Mouse (Mus musculus): ENCODE data around the gene Rpl36a. TPM values are rescaled to one million over a fixed set of nuclear protein-coding genes. Genes with fewer than 3 reads are reported as not detected.
"Not testable (repeated sequence)": the region's sequence is repeated elsewhere in the genome, so short reads cannot be mapped to it uniquely, and the experiment has no call there.

Rpl36a gene
- 100 to 1,000 TPM in 1 of 2 experiments, 10 to 100 TPM in 1; 95.2 to 110 TPM for total RNA-seq (2021)
- 96.5 and 124 TPM in 2 replicates for polyA plus RNA-seq (2012; rRNA removed)
- long read RNA-seq, transcript Rpl36a-201 (5 exons, 483 nt), result major isoform, 63 of 67 reads
- long read RNA-seq, partial matches to known transcripts, result 1 of 67 reads
- long read RNA-seq, other reads (novel, unspliced or antisense), result 0 of 67 reads

DNA sequence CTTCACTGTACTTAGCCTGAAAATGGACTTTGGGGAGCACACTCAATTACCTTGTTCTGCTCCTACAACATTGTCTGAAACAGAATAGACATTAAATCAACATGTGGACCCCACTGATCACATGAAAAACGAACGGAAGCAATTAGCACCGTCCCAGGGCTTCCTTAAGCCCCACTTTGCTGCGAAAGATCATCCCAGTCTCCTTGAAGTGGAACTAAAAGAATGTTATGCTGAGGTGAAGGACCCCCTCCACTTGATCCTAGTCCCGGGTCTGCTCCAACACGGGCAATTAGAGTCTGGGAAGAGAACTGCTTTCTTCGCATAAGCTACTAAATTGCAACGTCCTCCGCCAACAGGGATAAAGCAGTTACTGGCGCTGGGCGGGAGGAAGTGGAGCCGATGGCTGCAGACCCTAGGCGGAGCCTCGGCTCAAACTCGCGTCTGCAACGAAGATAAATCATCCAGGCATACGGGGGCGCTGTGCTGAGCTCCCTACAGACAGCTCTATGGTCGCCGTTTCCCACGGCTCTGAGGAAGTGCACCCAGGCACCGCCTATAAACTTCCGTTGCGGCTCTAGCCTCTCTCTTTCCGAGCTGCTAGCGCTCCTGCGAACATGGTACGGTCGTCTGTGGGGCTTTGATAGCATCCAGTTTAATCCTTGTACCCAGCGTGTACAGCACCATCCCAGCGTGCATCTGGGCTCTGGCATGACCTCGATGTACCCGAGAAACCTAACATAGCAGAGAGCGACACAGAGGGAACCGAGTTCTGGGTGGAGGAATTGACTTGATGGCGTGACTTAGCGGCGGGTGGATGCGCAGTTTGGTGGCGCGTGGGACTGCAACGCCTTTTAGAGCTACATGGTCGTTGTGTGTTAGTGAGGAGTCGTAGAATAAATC is at the start of gene Rpl36a:
TSS of gene Rpl36a (plus strand) at position 552 of the 900 bp plus-strand sequence.
- peak; percentile 88 for TF ChIP-seq CTCF (IDR thresholded peaks at IDR 0.05)
- no peak; the same call in 1 of the 2 replicates for TF ChIP-seq EP300 (IDR thresholded peaks at IDR 0.05; ENCODE audit: insufficient read depth, low read depth, low read length)
- peak; percentile 99 for TF ChIP-seq POLR2A (IDR thresholded peaks at IDR 0.05; ENCODE audit: insufficient read depth, low read depth, low read length)
- peak; percentile 91 for DNase-seq
- Histone ChIP-seq H3K9ac (ENCODE audit: low read depth, low read length) (peak within 1 kb of the TSS; percentile 76), H3K4me3 (peak within 1 kb of the TSS; percentile 59), H3K79me2 (replicated peaks; ENCODE audit: control insufficient read depth, insufficient read depth, low read length) (no peaks in the 10 kb centered on the region), H3K27me3 (ENCODE audit: control insufficient read depth, insufficient read depth, low read length) (no peaks in the 10 kb centered on the region), H3K4me1 (ENCODE audit: control insufficient read depth, insufficient read depth, low read length) (no peaks in the 10 kb centered on the region), H3K27ac (peak within 1 kb of the TSS; percentile 80), H3K36me3 (ENCODE audit: control insufficient read depth, insufficient read depth, low read length) (no peaks in the 10 kb centered on the region)
- intact Hi-C loops (cut with DNase I), result loop anchor here (2.0 to 5.0 kb wide), 2 partner anchors 15 to 43 kb away; partner anchors contain the start of genes Gla, Hnrnph2 and Timm8a1
- 18% methylated on average over 45 of the region's 45 CpGs for WGBS

DNA sequence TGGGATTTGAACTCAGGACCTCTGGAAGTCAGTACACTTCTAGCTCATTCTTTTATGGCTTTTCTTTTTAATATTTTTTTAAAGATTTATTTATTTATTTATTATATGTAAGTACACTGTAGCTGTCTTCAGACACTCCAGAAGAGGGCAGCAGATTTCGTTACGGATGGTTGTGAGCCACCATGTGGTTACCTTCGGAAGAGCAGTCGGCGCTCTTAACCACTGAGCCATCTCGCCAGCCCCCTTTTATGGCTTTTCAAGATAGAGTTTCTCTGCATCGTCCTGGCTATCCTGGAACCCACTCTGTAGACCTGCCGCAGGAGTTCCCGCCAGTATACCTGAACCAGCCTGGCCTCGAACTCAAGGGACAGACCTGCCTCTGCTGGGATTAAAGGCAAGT is 45.7 kb upstream of the Rpl36a start:
- H3K79me2 ChIP-seq (replicated peaks; ENCODE audit: control insufficient read depth, insufficient read depth, low read length); H3K36me3 ChIP-seq (ENCODE audit: control insufficient read depth, insufficient read depth, low read length); H3K27ac ChIP-seq; H3K4me3 ChIP-seq; H3K9ac ChIP-seq (ENCODE audit: low read depth, low read length); H3K27me3 ChIP-seq (ENCODE audit: control insufficient read depth, insufficient read depth, low read length); H3K4me1 ChIP-seq (ENCODE audit: control insufficient read depth, insufficient read depth, low read length); DNase-seq: not testable (repeated sequence)
- peak; percentile 62 for TF ChIP-seq CTCF (IDR thresholded peaks at IDR 0.05)
- intact Hi-C loops (cut with DNase I), result loop anchor here (5.0 kb wide), 2 partner anchors 48 to 232 kb away; partner anchors contain the start of genes Cenpi and Rpl36a
- WGBS, result 84% methylated on average over 10 of the region's 10 CpGs

DNA sequence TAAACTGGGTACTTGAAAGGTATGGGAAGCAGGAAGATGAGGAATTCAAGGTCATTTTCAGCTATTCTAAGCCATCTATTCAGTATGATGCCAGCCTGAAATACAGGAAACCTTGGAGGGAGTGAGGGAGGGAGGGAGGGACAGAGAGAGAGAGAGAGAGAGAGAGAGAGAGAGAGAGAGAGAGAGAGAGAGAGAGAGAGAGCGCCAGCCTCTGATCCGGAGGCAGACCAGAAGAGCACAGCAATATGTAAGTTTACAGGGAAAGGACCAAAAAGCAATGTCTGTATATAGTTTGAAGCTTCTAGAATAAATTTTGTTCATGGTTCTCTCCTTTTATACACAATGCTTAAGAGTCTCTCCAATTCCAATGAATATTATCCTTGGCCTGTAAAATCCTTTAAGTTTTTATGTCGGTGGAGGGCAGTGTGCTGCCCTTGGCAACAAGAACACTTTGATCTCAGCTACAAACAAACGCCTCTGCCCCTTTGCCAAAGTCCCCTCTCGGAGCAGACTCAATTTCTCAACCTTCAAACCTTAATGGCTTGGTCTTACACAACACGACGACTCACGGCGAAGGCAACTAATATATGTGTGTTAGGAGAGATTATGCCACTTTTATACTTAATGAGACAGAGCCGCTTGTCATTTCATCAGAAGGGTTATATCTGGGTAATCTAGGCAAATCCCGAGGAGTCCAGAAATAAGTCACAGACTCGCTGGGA is 44.9 kb upstream of the Rpl36a start:
- TF ChIP-seq CTCF (IDR thresholded peaks at IDR 0.05) (no peak), POLR2A (IDR thresholded peaks at IDR 0.05; ENCODE audit: insufficient read depth, low read depth, low read length) (no peak), EP300 (IDR thresholded peaks at IDR 0.05; ENCODE audit: insufficient read depth, low read depth, low read length) (no peak)
- H3K27ac ChIP-seq, result peak overlapping the region; percentile 92
- intact Hi-C loops (cut with DNase I), result loop anchor here (5.0 kb wide), 2 partner anchors 47 to 233 kb away; partner anchors contain the start of genes Cenpi and Rpl36a
- H3K27me3 ChIP-seq (ENCODE audit: control insufficient read depth, insufficient read depth, low read length), result no peaks in the 10 kb centered on the region
- no peaks in the 10 kb centered on the region for H3K4me1 ChIP-seq (ENCODE audit: control insufficient read depth, insufficient read depth, low read length)
- H3K9ac ChIP-seq (ENCODE audit: low read depth, low read length), result peak overlapping the region; percentile 77
- H3K79me2 ChIP-seq (replicated peaks; ENCODE audit: control insufficient read depth, insufficient read depth, low read length), result no peaks in the 10 kb centered on the region
- peak in 1 of 2 experiments; percentile 1 for DNase-seq
- H3K36me3 ChIP-seq (ENCODE audit: control insufficient read depth, insufficient read depth, low read length), result no peaks in the 10 kb centered on the region
- peak overlapping the region; percentile 58 for H3K4me3 ChIP-seq
- WGBS, result 21% methylated on average over 12 of the region's 12 CpGs

DNA sequence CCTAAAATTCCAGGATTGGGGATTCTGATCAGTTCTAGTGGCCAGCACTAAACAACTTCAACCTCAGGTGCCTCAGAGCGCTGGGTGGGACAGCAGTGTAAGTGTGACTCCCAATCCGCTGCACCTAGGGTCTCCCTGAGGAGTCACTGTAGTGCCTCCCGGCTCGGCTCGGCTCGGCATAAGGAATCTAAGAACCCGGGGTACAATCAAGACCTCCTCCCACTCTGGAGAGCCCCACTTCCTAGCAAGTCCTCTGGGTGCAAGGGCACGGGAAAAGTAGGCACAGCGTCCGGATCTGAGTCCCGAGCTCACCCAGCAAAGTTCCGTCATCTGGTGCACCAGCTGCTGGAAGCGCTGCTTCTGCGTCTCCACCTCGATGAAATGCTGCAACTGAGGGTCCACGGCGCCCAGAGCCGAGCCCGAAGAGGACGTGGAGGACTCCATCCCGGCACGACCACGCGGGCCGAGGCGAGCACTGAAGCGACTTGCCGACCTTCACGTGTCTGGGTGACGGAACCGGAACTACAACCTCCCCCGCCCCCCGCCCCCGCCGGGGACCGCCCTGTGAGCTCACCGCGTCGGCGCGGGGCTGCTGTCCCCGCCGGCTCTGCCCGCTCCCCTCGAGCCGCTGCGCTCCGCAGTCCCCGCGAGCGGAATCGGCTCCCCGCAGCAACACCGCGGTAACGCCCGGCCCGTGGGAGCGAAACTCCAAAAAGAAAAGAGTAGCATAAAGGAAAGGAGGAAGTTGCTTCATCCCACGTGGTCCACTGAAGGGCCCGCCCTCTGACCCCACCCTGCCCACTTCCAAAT is 44.1 kb upstream of the Rpl36a start, which contains the start of gene Timm8a1:
TSS of gene Timm8a1 (minus strand) at position 721 of the 810 bp plus-strand sequence.
- Histone ChIP-seq H3K27me3 (ENCODE audit: control insufficient read depth, insufficient read depth, low read length) (no peaks in the 10 kb centered on the region), H3K4me1 (ENCODE audit: control insufficient read depth, insufficient read depth, low read length) (no peaks in the 10 kb centered on the region), H3K27ac (peak within 1 kb of the TSS; percentile 92), H3K9ac (ENCODE audit: low read depth, low read length) (peak within 1 kb of the TSS; percentile 98), H3K79me2 (replicated peaks; ENCODE audit: control insufficient read depth, insufficient read depth, low read length) (no peaks in the 10 kb centered on the region), H3K4me3 (peak within 1 kb of the TSS; percentile 58), H3K36me3 (ENCODE audit: control insufficient read depth, insufficient read depth, low read length) (no peaks in the 10 kb centered on the region)
- peak; percentile 78 to 79 for DNase-seq
- TF ChIP-seq CTCF (IDR thresholded peaks at IDR 0.05), result no peak
- TF ChIP-seq POLR2A (IDR thresholded peaks at IDR 0.05; ENCODE audit: insufficient read depth, low read depth, low read length), result no peak
- TF ChIP-seq EP300 (IDR thresholded peaks at IDR 0.05; ENCODE audit: insufficient read depth, low read depth, low read length), result no peak
- intact Hi-C loops (cut with DNase I), result loop anchor here (5.0 kb wide), 2 partner anchors 46 to 234 kb away; partner anchors contain the start of genes Cenpi and Rpl36a
- WGBS, result 16% methylated on average over 60 of the region's 61 CpGs

DNA sequence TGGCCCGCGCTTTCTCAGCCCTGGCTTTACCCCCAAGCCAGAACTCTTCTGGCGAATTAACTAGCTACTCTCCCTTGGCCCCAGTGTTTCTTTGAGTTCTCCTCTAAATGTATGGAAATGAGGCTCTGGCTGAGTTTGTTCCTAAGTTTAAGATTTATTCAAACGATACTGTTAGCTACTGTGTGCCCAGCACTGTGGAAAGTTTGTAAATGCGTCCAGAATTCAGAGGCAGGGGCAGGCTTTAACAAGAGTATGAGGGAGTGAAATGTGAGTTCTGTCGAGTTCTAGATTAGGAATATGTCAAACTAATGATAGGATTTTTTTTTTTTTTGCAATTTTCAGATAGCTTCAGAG is 43.5 kb upstream of the Rpl36a start:
- 19% methylated on average over 6 of the region's 6 CpGs for WGBS
- H3K27me3 ChIP-seq (ENCODE audit: control insufficient read depth, insufficient read depth, low read length), result no peaks in the 10 kb centered on the region
- no peak for DNase-seq
- no peaks in the 10 kb centered on the region for H3K4me1 ChIP-seq (ENCODE audit: control insufficient read depth, insufficient read depth, low read length)
- TF ChIP-seq CTCF (IDR thresholded peaks at IDR 0.05) (no peak), POLR2A (IDR thresholded peaks at IDR 0.05; ENCODE audit: insufficient read depth, low read depth, low read length) (no peak), EP300 (IDR thresholded peaks at IDR 0.05; ENCODE audit: insufficient read depth, low read depth, low read length) (no peak)
- H3K79me2 ChIP-seq (replicated peaks; ENCODE audit: control insufficient read depth, insufficient read depth, low read length), result no peaks in the 10 kb centered on the region
- no peak overlapping the region for H3K9ac ChIP-seq (ENCODE audit: low read depth, low read length)
- H3K27ac ChIP-seq, result peak overlapping the region; percentile 92
- no peaks in the 10 kb centered on the region for H3K36me3 ChIP-seq (ENCODE audit: control insufficient read depth, insufficient read depth, low read length)
- intact Hi-C loops (cut with DNase I), result loop anchor here (5.0 kb wide), 2 partner anchors 45 to 235 kb away; partner anchors contain the start of genes Cenpi and Rpl36a
- H3K4me3 ChIP-seq, result peak overlapping the region; percentile 58
